Mouse (Mus musculus) MEL (cell line): ENCODE results near the gene Epb42. TPM values are rescaled to one million over a fixed set of nuclear protein-coding genes. Genes with fewer than 3 reads are reported as not detected.

Source experiments
- DNase-seq: peaks from one replicate; pipeline ENCODE4 v3.0.0; 2011; ENCODE audit warnings: low read depth, low spot score
- H3K27ac ChIP-seq: 2 replicates; pipeline ENCODE4 v1.5.1; 2012; ENCODE audit warnings: low read depth, mild to moderate bottlenecking, control low read depth, low read length, moderate library complexity; ENCODE audit not compliant: control insufficient read depth
- H3K27me3 ChIP-seq, 2 experiments: fragments of 150-350 bp in 1 of 2; sonication (generic) in 1 of 2; 2 replicates each; pipeline ENCODE4 v1.6.1; 2012; ENCODE audit warnings: low read length in 2 of 2, mild to moderate bottlenecking in 2 of 2, improper control_type of control experiment in 1 of 2, moderate library complexity in 1 of 2; ENCODE audit not compliant: insufficient read depth in 2 of 2, control insufficient read depth in 1 of 2
- H3K36me3 ChIP-seq, 2 experiments: 2 replicates each; pipeline ENCODE4 v1.6.1; 2012 to 2014; ENCODE audit warnings: low read length in 2 of 2, improper control_type of control experiment in 1 of 2, inconsistent platforms in 1 of 2, mild to moderate bottlenecking in 1 of 2; ENCODE audit not compliant: insufficient read depth in 2 of 2, control insufficient read depth in 1 of 2
- H3K4me1 ChIP-seq, 2 experiments: fragments of 150-350 bp in 1 of 2; sonication (generic) in 1 of 2; 2 replicates each; pipeline ENCODE4 v1.6.1; 2012; ENCODE audit warnings: low read length in 2 of 2, improper control_type of control experiment in 1 of 2, mild to moderate bottlenecking in 1 of 2; ENCODE audit not compliant: insufficient read depth in 2 of 2, control insufficient read depth in 1 of 2
- H3K4me3 ChIP-seq, 2 experiments: fragments of 150-350 bp in 1 of 2; sonication (generic) in 1 of 2; 2 replicates each; pipeline ENCODE4 v1.5.1; 2012; ENCODE audit warnings: low read depth in 2 of 2, low read length in 2 of 2, mild to moderate bottlenecking in 2 of 2, moderate library complexity in 2 of 2, control low read depth in 1 of 2, improper control_type of control experiment in 1 of 2; ENCODE audit not compliant: control insufficient read depth in 1 of 2, insufficient read depth in 1 of 2
- H3K79me2 ChIP-seq: 2 replicates; pipeline ENCODE4 v1.6.1; 2012; ENCODE audit warnings: mild to moderate bottlenecking, low read length, moderate library complexity; ENCODE audit not compliant: control insufficient read depth, poor library complexity, insufficient read depth
- H3K9ac ChIP-seq: 2 replicates; pipeline ENCODE4 v1.6.1; 2012; ENCODE audit warnings: low read depth, mild to moderate bottlenecking, control low read depth, low read length, moderate library complexity; ENCODE audit not compliant: control insufficient read depth, poor library complexity, severe bottlenecking
- H3K9me3 ChIP-seq: fragments of 150-350 bp; sonication (generic); replicated peaks from 2 replicates; pipeline ENCODE4 v1.6.1; 2012; ENCODE audit warnings: mild to moderate bottlenecking, low read length, improper control_type of control experiment, moderate library complexity; ENCODE audit not compliant: insufficient read depth
- CHD2 ChIP-seq: IDR thresholded peaks from 2 replicates; pipeline ENCODE4 v1.6.1; 2011; ENCODE audit warnings: low read length, improper control_type of control experiment
- CTCF ChIP-seq, 3 experiments: IDR thresholded peaks in 2 of 3; conservative IDR thresholded peaks in 1 of 3; 2 replicates each; pipeline ENCODE4 v1.5.1; 2011 to 2012; ENCODE audit warnings: low read length in 3 of 3, low read depth in 2 of 3, mild to moderate bottlenecking in 2 of 3, improper control_type of control experiment in 1 of 3, inconsistent platforms in 1 of 3, mixed read lengths in 1 of 3, moderate library complexity in 1 of 3; ENCODE audit not compliant: control insufficient read depth in 1 of 3, insufficient read depth in 1 of 3, poor library complexity in 1 of 3, severe bottlenecking in 1 of 3
- EP300 ChIP-seq, 2 experiments: IDR thresholded peaks; 2 replicates each; pipeline ENCODE4 v1.6.1; 2011; ENCODE audit warnings: improper control_type of control experiment in 2 of 2, low read length in 2 of 2, low read depth in 1 of 2, mild to moderate bottlenecking in 1 of 2
- GABPA ChIP-seq: IDR thresholded peaks from 2 replicates; pipeline ENCODE4 v1.6.1; 2012; ENCODE audit warnings: low read depth, mild to moderate bottlenecking, inconsistent platforms, low read length, improper control_type of control experiment, moderate library complexity
- GATA1 ChIP-seq: IDR thresholded peaks from 2 replicates; pipeline ENCODE4 v1.6.1; 2011; ENCODE audit warnings: low read depth, low read length, improper control_type of control experiment
- HCFC1 ChIP-seq: IDR thresholded peaks from 2 replicates; pipeline ENCODE4 v1.6.1; 2012; ENCODE audit warnings: low read depth, mild to moderate bottlenecking, inconsistent platforms, low read length, improper control_type of control experiment, moderate library complexity
- JUND ChIP-seq: IDR thresholded peaks from 2 replicates; pipeline ENCODE4 v1.6.1; 2011; ENCODE audit warnings: low read depth, mild to moderate bottlenecking, improper control_type of control experiment, low read length
- KAT2A ChIP-seq: conservative IDR thresholded peaks from 2 replicates; pipeline ENCODE4 v1.6.1; 2012; ENCODE audit warnings: low read depth, low read length, improper control_type of control experiment, inconsistent platforms
- MAFK ChIP-seq: IDR thresholded peaks from 2 replicates; pipeline ENCODE4 v1.6.1; 2011; ENCODE audit warnings: low read depth, mild to moderate bottlenecking, low read length, improper control_type of control experiment, borderline replicate concordance
- MAZ ChIP-seq: IDR thresholded peaks from 2 replicates; pipeline ENCODE4 v1.6.1; 2012; ENCODE audit warnings: low read depth, mild to moderate bottlenecking, inconsistent platforms, low read length, improper control_type of control experiment
- MYB ChIP-seq: IDR thresholded peaks from 2 replicates; pipeline ENCODE4 v1.6.1; 2011; ENCODE audit warnings: mild to moderate bottlenecking, low read depth, low read length, improper control_type of control experiment
- MYC ChIP-seq: IDR thresholded peaks from 2 replicates; pipeline ENCODE4 v1.6.1; 2011; ENCODE audit warnings: low read depth, mild to moderate bottlenecking, low read length, improper control_type of control experiment, moderate library complexity
- NELFE ChIP-seq: IDR thresholded peaks from 2 replicates; pipeline ENCODE4 v1.6.1; 2011; ENCODE audit warnings: low read depth, low read length, improper control_type of control experiment
- NRF1 ChIP-seq: IDR thresholded peaks from 2 replicates; pipeline ENCODE4 v1.6.1; 2014; ENCODE audit warnings: low read depth, mild to moderate bottlenecking, inconsistent platforms, low read length, improper control_type of control experiment, moderate library complexity; ENCODE audit not compliant: poor library complexity, insufficient read depth, severe bottlenecking
- POLR2A ChIP-seq, 2 experiments: IDR thresholded peaks; 2 replicates each; pipeline ENCODE4 v1.6.1; 2011 to 2012; ENCODE audit warnings: low read length in 2 of 2, mild to moderate bottlenecking in 2 of 2, control low read depth in 1 of 2, improper control_type of control experiment in 1 of 2, low read depth in 1 of 2, moderate library complexity in 1 of 2; ENCODE audit not compliant: control insufficient read depth in 1 of 2, insufficient read depth in 1 of 2, poor library complexity in 1 of 2
- POLR2AphosphoS2 ChIP-seq: IDR thresholded peaks from 2 replicates; pipeline ENCODE4 v1.6.1; 2011; ENCODE audit warnings: low read length, improper control_type of control experiment
- POLR2AphosphoS5 ChIP-seq: IDR thresholded peaks from 2 replicates; pipeline ENCODE4 v1.6.1; 2012; ENCODE audit warnings: low read depth, borderline replicate concordance, mild to moderate bottlenecking, inconsistent platforms, low read length, moderate library complexity, mixed read lengths
- RCOR1 ChIP-seq: IDR thresholded peaks from 2 replicates; pipeline ENCODE4 v1.6.1; 2012; ENCODE audit warnings: low read depth, mild to moderate bottlenecking, inconsistent platforms, low read length, improper control_type of control experiment
- SIN3A ChIP-seq: IDR thresholded peaks from 2 replicates; pipeline ENCODE4 v1.6.1; 2012; ENCODE audit warnings: low read length, improper control_type of control experiment, inconsistent platforms
- SMC3 ChIP-seq: IDR thresholded peaks from 2 replicates; pipeline ENCODE4 v1.6.1; 2011; ENCODE audit warnings: low read depth, low read length, improper control_type of control experiment
- TAL1 ChIP-seq: IDR thresholded peaks from 2 replicates; pipeline ENCODE4 v1.6.1; 2012; ENCODE audit warnings: mild to moderate bottlenecking, inconsistent platforms, low read length, moderate library complexity, mixed read lengths
- UBTF ChIP-seq: IDR thresholded peaks from 2 replicates; pipeline ENCODE4 v1.6.1; 2012; ENCODE audit warnings: low read depth, mild to moderate bottlenecking, inconsistent platforms, low read length, improper control_type of control experiment, moderate library complexity, borderline replicate concordance; ENCODE audit not compliant: insufficient read depth
- USF1 ChIP-seq: IDR thresholded peaks from 2 replicates; pipeline ENCODE4 v1.6.1; 2014; ENCODE audit warnings: low read depth, mild to moderate bottlenecking, inconsistent platforms, low read length, improper control_type of control experiment, moderate library complexity
- USF2 ChIP-seq, 2 experiments: IDR thresholded peaks; 2 replicates each; pipeline ENCODE4 v1.6.1; 2011 to 2012; ENCODE audit warnings: improper control_type of control experiment in 2 of 2, low read length in 2 of 2, borderline replicate concordance in 1 of 2, inconsistent platforms in 1 of 2, low read depth in 1 of 2, mild to moderate bottlenecking in 1 of 2; ENCODE audit not compliant: insufficient read depth in 1 of 2
- ZC3H11A ChIP-seq: IDR thresholded peaks from 2 replicates; pipeline ENCODE4 v1.6.1; 2012; ENCODE audit warnings: low read depth, mild to moderate bottlenecking, inconsistent platforms, low read length, improper control_type of control experiment
- ZKSCAN1 ChIP-seq: IDR thresholded peaks from 2 replicates; pipeline ENCODE4 v1.6.1; 2012; ENCODE audit warnings: low read depth, mild to moderate bottlenecking, inconsistent platforms, low read length, improper control_type of control experiment, moderate library complexity
- ZMIZ1 ChIP-seq: IDR thresholded peaks from 2 replicates; pipeline ENCODE4 v1.6.1; 2012; ENCODE audit warnings: low read depth, mild to moderate bottlenecking, inconsistent platforms, low read length, improper control_type of control experiment, moderate library complexity
- ZNF384 ChIP-seq: IDR thresholded peaks from 2 replicates; pipeline ENCODE4 v1.6.1; 2012; ENCODE audit warnings: low read depth, mild to moderate bottlenecking, inconsistent platforms, low read length, improper control_type of control experiment
- polyA plus RNA-seq, 2 experiments: library from polyadenylated mRNA; stranded (reverse) in 1 of 2; unstranded in 1 of 2; fragments of >175 nt in 1 of 2; fragments of >200 nt in 1 of 2; gene quantifications; 2 replicates each; pipeline versions ENCODE4 v1.2.1 to v1.2.4; 2012; ENCODE audit warnings: low replicate concordance in 2 of 2, low read depth in 1 of 2; ENCODE audit not compliant: insufficient read length in 2 of 2, insufficient read depth in 1 of 2, missing spikeins in 1 of 2
- total RNA-seq: library from RNA; depleted of rRNA; stranded (reverse); fragments of 300-350 nt; gene quantifications from 2 replicates; pipeline ENCODE4 v1.2.3, GENCODE M21; 2012

Epb42 gene
- total and polyA plus RNA-seq, 3 experiments, result 2.3 to 2.9 TPM; not detected in 1

GRCm38 (mm10) chr2:121012676-121013075 is 24.2 kb downstream of the Epb42 start:
- no peak overlapping the region for H3K9ac ChIP-seq
- H3K27ac ChIP-seq, result no peak overlapping the region
- no peaks in the 10 kb centered on the region for H3K27me3 ChIP-seq
- no peak overlapping the region for H3K4me3 ChIP-seq
- H3K4me1 ChIP-seq, result peaks cover 6 to 8% of the 10 kb centered on the region in 2 experiments
- TF ChIP-seq MYC (no peak), MAZ (no peak), TAL1 (no peak), NELFE (no peak), POLR2AphosphoS5 (no peak), SIN3A (no peak), RCOR1 (no peak), NRF1 (no peak), USF1 (no peak), MAFK (no peak), CTCF (IDR thresholded peaks at IDR 0.05 in 2 of 3, conservative IDR thresholded peaks at IDR 0.05 in 1 of 3; ENCODE audit: control insufficient read depth in 1 of 3, insufficient read depth in 1 of 3, low read depth in 2 of 3, low read length in 3 of 3, poor library complexity in 1 of 3, severe bottlenecking in 1 of 3) (no peak), UBTF (no peak), POLR2AphosphoS2 (no peak), USF2 (IDR thresholded peaks at IDR 0.05; ENCODE audit: borderline replicate concordance in 1 of 2, insufficient read depth in 1 of 2, low read depth in 1 of 2, low read length in 2 of 2) (no peak), EP300 (IDR thresholded peaks at IDR 0.05; ENCODE audit: low read depth in 1 of 2, low read length in 2 of 2) (no peak), GABPA (no peak), MYB (no peak), SMC3 (no peak), HCFC1 (no peak)
- DNase-seq, result no peak
- H3K36me3 ChIP-seq, result peaks cover 0 to 11% of the 10 kb centered on the region in 2 experiments; a peak in 2 of 4 replicates
- peaks cover 4% of the 10 kb centered on the region for H3K79me2 ChIP-seq
- H3K9me3 ChIP-seq, result no peaks in the 10 kb centered on the region

- H3K9me3 ChIP-seq, result no peaks in the 10 kb centered on the region
- peaks cover 4% of the 10 kb centered on the region for H3K79me2 ChIP-seq
- peak; percentile 27 for DNase-seq
- H3K9ac ChIP-seq, result peak overlapping the region; percentile 84
- peaks cover 0 to 6% of the 10 kb centered on the region in 2 experiments; a peak in 2 of 4 replicates for H3K36me3 ChIP-seq
- H3K27me3 ChIP-seq, result no peaks in the 10 kb centered on the region
- no peak for TF ChIP-seq ZNF384
- no peak for TF ChIP-seq GATA1
- no peak for TF ChIP-seq NELFE
- no peak for TF ChIP-seq CTCF (IDR thresholded peaks at IDR 0.05 in 2 of 3, conservative IDR thresholded peaks at IDR 0.05 in 1 of 3; ENCODE audit: control insufficient read depth in 1 of 3, insufficient read depth in 1 of 3, low read depth in 2 of 3, low read length in 3 of 3, poor library complexity in 1 of 3, severe bottlenecking in 1 of 3)
- TF ChIP-seq ZC3H11A, result no peak
- TF ChIP-seq ZMIZ1, result no peak
- TF ChIP-seq JUND, result no peak
- TF ChIP-seq CHD2, result no peak
- no peak for TF ChIP-seq MYC
- TF ChIP-seq POLR2A (IDR thresholded peaks at IDR 0.05; ENCODE audit: control insufficient read depth in 1 of 2, insufficient read depth in 1 of 2, low read depth in 1 of 2, low read length in 2 of 2, poor library complexity in 1 of 2), result no peak
- no peak for TF ChIP-seq MAZ
- TF ChIP-seq NRF1, result no peak
- no peak for TF ChIP-seq MYB
- no peak for TF ChIP-seq GABPA
- no peak for TF ChIP-seq KAT2A
- no peak for TF ChIP-seq EP300 (IDR thresholded peaks at IDR 0.05; ENCODE audit: low read depth in 1 of 2, low read length in 2 of 2)
- TF ChIP-seq SMC3, result no peak
- TF ChIP-seq ZKSCAN1, result no peak
- TF ChIP-seq, all 39 proteins: peak for 0
- peaks cover 0 to 3% of the 10 kb centered on the region in 2 experiments; a peak in 2 of 4 replicates for H3K4me1 ChIP-seq
- H3K27ac ChIP-seq, result no peak overlapping the region
- peak overlapping the region; percentile 97 to 98 for H3K4me3 ChIP-seq
These were observed 27.7 kb downstream of the Epb42 start for GRCm38 (mm10) chr2:121009071-121009677.
